Mouse (Mus musculus): ENCODE results near the gene Gm10251. TPM values are rescaled to one million over a fixed set of nuclear protein-coding genes. Genes with fewer than 3 reads are reported as not detected.

Gene Gm10251
- 31.9 TPM for polyA plus RNA-seq (2014; fragmentation: Illumina TruSeq; extraction: RNeasy Lipid Tissue Mini Kit (QIAGEN cat#74804); ENCODE audit: low read depth, low replicate concordance)

GRCm38 (mm10) chr14:6684070-6684469 is at the start of gene Gm10251:
Gene Gm10251, minus strand, starts transcription at chr14:6684170.

GRCm38 (mm10) chr14:6720151-6720550 is 36.2 kb upstream of the Gm10251 start, which contains the start of gene Gm8050:
Gene Gm8050, minus strand, starts transcription at chr14:6720251.

DNA sequence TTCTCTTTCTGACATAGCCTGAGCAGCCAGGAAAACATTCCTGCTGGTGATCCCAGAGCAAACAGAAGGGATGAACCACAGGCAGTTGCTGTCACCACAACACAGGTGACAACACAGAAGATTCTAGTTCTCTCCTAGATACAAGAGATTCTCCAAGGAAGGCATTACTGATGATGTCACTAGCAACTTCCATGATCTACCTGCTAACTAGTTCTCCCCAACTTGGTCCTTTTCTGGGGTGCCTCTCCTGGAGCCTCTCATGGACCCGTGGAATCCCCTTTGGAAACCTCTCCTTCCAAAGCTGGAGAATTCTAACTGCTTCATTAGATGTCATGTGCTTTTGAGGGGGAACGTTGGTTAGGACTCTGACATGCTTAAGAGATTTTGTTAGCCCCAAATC is 61.7 kb downstream of the Gm10251 start, which contains the start of gene Gm3460:
Gene Gm3460, minus strand, starts transcription at position 101 of the 400 bp plus-strand sequence.

DNA sequence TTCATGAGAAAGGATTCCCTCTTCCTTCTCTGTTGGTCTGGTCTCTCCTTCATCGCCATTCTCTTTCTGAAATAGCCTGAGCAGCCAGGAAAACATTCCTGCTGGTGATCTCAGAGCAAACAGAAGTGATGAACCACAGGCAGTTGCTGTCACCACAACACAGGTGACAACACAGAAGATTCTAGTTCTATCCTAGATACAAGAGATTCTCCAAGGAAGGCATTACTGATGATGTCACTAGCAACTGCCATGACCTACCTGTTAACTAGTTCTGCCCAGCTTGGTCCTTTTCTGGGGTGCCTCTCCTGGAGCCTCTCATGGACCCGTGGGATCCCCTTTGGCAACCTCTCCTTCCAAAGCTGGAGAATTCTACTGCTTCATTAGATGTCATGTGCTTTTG is 93.5 kb downstream of the Gm10251 start, which contains the start of gene Gm3629:
Gene Gm3629, minus strand, starts transcription at position 101 of the 400 bp plus-strand sequence.

Other genes with a start within 250 kb of the Gm10251 start
- gene Gm3594, start 239.6 kb downstream of the Gm10251 start, polyA plus RNA-seq (2014; fragmentation: Illumina TruSeq; extraction: RNeasy Lipid Tissue Mini Kit (QIAGEN cat#74804); ENCODE audit: low read depth, low replicate concordance), result 1.4 TPM
- 12.9 TPM for gene Gm8356, start 146.9 kb downstream of the Gm10251 start, polyA plus RNA-seq (2014; fragmentation: Illumina TruSeq; extraction: RNeasy Lipid Tissue Mini Kit (QIAGEN cat#74804); ENCODE audit: low read depth, low replicate concordance)
- gene Gm3629, start 93.6 kb downstream of the Gm10251 start, polyA plus RNA-seq (2014; fragmentation: Illumina TruSeq; extraction: RNeasy Lipid Tissue Mini Kit (QIAGEN cat#74804); ENCODE audit: low read depth, low replicate concordance), result 5.4 TPM
- 178 TPM for gene Gm3460, start 61.8 kb downstream of the Gm10251 start, polyA plus RNA-seq (2014; fragmentation: Illumina TruSeq; extraction: RNeasy Lipid Tissue Mini Kit (QIAGEN cat#74804); ENCODE audit: low read depth, low replicate concordance)
- 0.25 TPM for gene Gm8050, start 36.1 kb upstream of the Gm10251 start, polyA plus RNA-seq (2014; fragmentation: Illumina TruSeq; extraction: RNeasy Lipid Tissue Mini Kit (QIAGEN cat#74804); ENCODE audit: low read depth, low replicate concordance)
- gene Gm3636, start 58.2 kb upstream of the Gm10251 start, polyA plus RNA-seq (2014; fragmentation: Illumina TruSeq; extraction: RNeasy Lipid Tissue Mini Kit (QIAGEN cat#74804); ENCODE audit: low read depth, low replicate concordance), result 6.8 TPM
- 79.0 TPM for gene Gm8362, start 90.2 kb upstream of the Gm10251 start, polyA plus RNA-seq (2014; fragmentation: Illumina TruSeq; extraction: RNeasy Lipid Tissue Mini Kit (QIAGEN cat#74804); ENCODE audit: low read depth, low replicate concordance)
- gene Gm3642, start 156.1 kb upstream of the Gm10251 start, polyA plus RNA-seq (2014; fragmentation: Illumina TruSeq; extraction: RNeasy Lipid Tissue Mini Kit (QIAGEN cat#74804); ENCODE audit: low read depth, low replicate concordance), result 7.2 TPM
- 2.4 TPM for gene Gm3667, start 205.8 kb upstream of the Gm10251 start, polyA plus RNA-seq (2014; fragmentation: Illumina TruSeq; extraction: RNeasy Lipid Tissue Mini Kit (QIAGEN cat#74804); ENCODE audit: low read depth, low replicate concordance)

Measured in testis, adult 10 weeks (tissue).